Mouse (Mus musculus) gastrocnemius, postnatal 25 days (tissue): ENCODE measurements around the gene Mcu. TPM values are rescaled to one million over a fixed set of nuclear protein-coding genes. Genes with fewer than 3 reads are reported as not detected.

Experiments used
- DNase-seq: peaks from one replicate; pipeline ENCODE4 v3.0.0; 2022
- total RNA-seq, 2 experiments: library from RNA; stranded (reverse); gene quantifications; 1 replicate in 1 of 2; 2 replicates in 1 of 2; pipeline ENCODE4 v1.2.3; 2021

Mcu gene
- total RNA-seq, 2 experiments from 2014 or later, result 38.7 to 40.9 TPM

DNA sequence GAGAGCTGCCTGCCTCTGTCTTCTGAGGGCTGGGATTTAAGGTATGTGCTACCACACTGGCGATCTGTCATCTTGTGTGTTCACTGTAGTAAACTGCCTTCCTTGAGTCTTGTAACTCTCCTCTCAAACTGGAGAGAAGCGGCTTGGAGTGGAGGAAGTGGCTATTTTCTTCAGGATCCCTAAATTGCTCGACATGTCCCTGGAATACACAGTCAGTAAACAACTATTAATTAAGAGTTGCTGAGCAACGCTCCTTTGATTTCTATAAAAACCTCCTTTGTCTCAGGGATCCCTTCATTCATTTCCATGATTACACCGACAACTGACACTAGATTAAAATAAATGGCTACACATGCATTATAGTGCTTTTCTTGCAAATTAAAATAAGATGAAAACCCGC lies 78.4 kb downstream of the Mcu start:
- no peak for DNase-seq

DNA sequence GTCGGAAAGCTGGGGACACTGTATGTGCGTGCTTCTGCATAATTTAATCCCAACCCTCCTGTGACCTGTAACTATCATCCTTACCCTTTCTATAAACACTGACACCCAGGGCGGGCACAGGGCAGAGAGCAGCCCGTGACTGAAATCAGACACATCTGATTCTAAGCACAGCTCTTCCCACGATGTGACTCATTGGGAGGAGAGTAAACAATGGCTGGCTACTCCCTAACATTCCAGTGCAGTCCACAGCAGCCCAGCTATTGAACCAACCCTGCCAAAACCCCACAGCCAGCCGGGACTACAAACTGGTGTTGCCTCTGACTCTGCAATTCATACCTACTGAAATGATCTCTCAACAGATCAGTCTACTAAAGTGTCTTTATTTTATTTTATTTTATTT lies 78.9 kb downstream of the Mcu start:
- no peak for DNase-seq

GRCm38 (mm10) chr10:59532256-59532655 lies 84.2 kb downstream of the Mcu start:
- no peak for DNase-seq

DNA sequence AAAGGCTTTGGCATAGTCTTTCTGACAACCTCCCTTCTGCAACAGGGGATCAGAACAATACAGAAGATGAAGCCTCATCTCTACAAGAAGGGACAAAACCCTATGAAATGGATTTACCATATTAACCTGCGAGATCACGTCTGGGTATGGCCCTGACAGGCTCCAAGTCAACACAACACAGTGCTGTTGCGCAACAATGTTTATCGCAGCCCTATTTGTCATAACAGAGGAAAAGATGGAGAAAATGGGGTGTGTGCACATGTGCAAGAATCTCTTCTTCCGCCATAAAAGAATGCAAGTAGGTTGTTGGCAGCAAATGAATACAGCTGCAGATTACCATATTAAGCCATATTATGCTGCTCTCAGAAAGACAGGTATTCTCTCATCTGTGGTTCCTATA lies 88.7 kb downstream of the Mcu start:
- no peak for DNase-seq

- DNase-seq, result no peak
These were observed 89.2 kb downstream of the Mcu start for GRCm38 (mm10) chr10:59527311-59527710.

- DNase-seq, result no peak
These were observed 91.8 kb downstream of the Mcu start for GRCm38 (mm10) chr10:59524675-59525074.

DNA sequence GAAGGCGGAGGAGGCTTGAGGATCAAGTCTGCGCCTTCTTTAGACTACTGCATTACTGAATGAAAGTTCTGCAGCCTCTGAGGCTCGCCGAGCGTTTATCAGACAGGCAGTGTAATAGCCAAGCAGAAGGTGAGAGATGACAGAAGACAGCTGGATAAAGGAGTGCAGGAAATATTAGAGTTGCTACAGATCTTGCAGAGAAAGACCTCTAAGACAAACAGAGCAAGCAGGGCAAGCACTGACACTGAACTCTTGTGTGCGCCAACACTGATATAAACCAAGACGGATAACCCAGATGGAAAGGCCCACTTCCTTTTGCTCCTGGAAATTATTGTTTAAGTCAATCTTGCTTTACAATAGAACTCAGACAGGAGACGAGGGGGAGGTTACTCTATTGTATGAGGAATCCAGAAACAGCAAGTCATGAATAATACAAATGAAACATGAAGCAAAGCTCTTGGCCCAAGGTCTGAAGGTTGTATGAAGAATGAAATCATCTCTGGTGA lies 92.6 kb downstream of the Mcu start:
- DNase-seq, result no peak

- no peak for DNase-seq
These were observed 95.8 kb downstream of the Mcu start for GRCm38 (mm10) chr10:59520701-59521100.

DNA sequence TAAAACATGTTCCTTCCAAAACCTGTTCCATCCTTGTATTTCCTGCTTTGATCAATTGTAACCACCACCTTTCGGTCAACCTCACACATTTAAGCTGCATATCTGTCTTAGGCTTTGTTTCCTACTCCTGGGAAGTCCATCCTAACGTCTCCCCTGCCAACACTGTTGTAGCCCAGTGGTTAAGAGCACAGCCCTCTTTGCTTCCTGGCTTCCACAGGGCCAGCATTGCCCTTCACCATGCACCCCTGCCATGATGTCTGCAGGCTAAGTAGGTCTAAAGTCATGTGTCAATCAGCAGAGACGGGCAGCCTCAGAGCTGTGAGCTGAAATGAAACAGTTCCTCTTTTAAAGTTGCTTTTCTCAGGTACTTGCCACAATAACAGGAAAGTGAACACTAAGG lies 97.1 kb downstream of the Mcu start:
- no peak for DNase-seq

DNA sequence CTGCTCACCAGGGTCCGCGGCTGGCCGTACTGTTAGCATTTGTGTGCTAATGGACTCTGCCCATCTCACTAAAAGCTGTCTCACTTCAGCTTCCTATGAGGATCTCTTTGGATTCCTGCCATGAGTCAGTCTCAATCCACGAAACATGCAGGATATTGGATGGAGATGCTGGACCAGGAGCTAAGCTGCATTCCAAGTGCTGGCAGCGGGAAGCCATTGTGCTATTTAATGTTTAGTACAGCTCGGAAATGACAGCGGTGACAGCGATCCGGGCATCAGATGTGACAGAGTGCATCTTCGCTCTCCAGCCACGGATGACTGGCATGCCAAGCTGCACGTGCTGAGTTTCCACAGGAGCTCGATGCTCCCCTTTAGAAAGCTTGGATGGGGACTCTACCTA lies 99.3 kb downstream of the Mcu start:
- DNase-seq, result no peak

GRCm38 (mm10) chr10:59514739-59515464 lies 101.6 kb downstream of the Mcu start:
- no peak for DNase-seq

- no peak for DNase-seq
These were observed 104.3 kb downstream of the Mcu start for GRCm38 (mm10) chr10:59512173-59512572.

- DNase-seq, result no peak
These were observed 105.0 kb downstream of the Mcu start for GRCm38 (mm10) chr10:59511427-59511963.

GRCm38 (mm10) chr10:59510713-59511426 lies 105.6 kb downstream of the Mcu start:
- DNase-seq, result no peak

DNA sequence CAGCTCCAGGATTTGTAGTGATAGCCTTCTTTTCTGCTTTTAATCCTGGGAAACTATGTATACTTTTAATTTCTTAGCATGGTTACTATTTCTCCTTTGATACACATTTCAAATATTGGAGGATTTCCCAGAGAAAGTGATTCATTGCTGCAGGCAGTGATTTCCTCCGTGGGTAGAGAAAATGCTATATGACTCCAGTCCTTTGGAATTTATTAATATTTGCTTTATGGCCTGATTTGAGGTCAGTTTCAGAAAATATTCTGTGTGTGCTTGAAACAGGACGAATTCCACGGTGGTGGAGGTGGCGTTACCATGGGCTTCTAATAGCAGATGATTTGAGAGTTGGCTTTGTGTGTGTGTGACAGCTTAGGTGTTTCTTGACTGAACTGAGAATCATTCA lies 107.3 kb downstream of the Mcu start:
- DNase-seq, result no peak

DNA sequence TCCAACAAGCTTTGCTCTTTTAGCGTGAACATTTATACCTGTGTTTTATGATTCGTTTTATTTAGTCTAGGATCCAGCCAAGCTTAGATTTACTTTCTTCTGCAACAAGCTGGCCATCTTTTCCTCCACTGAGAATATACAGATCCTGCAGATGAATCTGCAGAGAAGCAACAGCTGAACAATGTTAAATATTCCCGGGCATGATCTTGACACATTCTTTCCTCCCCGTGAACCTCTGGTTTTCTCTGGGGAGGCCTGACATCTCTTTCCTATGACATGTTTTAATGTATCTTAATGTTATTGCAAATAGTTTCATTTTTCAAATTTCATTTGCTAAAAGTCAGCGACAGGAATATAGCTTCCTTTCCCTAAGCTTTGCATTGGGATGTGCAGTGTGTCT lies 109.8 kb downstream of the Mcu start:
- no peak for DNase-seq

DNA sequence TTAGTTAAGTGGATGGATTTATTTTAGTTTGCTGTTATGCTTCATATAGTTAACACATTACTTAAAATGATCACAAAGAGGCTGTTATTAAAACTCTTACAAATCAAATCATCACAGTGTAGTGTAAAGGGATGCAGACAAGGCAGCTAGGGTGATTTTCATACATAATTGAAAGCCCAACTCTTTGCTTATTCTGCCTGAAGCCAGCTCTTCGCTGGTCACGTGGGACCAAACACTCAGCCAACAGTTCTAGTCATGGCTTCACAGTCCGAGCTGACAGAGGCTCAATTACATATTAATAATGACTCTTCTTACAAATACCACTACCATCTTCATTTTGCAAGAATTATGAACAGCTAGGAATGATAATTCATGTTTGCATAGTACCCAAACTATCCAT lies 112.2 kb downstream of the Mcu start:
- DNase-seq, result no peak

DNA sequence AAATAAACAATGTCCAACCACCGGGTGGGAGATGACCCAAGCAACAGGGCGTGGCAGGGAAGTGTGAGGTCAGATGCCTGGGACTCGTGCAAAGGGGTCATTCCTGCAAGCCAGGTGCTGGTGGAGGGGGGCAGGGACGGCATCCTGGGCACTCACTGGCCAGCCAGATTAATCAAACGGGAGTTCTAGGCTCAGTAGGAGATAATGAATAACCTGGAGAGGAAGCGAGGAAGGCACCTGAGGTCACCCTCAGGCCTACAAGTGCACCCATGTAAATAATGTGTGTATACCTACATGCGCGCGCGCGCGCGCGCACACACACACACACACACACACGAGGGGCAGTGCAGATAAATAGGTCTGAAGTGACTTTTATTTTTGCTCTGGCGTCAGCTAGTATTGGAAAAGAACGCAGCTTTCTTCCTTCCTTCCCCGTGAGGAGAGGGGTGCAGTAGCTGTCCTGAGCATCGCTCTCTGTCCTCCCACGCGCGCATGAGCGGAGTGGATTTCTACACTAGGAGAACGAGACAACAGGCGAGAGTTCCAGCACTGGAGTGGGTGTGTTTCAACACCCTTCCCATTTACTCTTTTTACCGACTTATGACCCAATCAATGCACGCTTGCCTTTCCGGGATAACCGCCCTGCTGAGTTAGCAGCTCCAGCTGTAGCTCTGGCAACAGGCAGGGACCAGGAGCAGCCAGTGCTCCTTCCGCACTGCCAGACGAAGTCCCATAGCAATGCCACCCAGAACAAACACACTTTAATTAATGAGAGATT lies 112.9 kb downstream of the Mcu start:
- DNase-seq, result peak; percentile 53

GRCm38 (mm10) chr10:59502381-59502780 lies 114.1 kb downstream of the Mcu start:
- DNase-seq, result no peak

DNA sequence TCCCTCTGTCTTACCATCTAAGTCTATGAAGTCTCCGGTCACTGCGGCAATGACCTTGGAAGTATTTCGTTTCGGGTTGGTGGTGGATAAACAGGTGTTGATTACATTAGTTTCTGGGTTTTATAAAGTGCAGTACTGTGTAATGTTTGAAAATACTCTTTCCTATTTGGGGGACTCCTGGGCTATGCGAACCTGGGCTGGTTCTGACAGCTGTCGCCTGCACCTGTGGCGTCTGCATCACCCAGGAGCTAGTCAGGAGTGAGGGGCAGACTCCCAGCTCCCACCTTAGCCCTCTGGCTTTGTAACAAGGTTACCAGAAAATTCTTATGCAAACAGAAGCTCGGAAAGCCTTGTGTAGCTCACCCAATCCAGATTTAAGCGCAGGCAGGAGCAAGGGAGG lies 114.7 kb downstream of the Mcu start:
- DNase-seq, result no peak

DNA sequence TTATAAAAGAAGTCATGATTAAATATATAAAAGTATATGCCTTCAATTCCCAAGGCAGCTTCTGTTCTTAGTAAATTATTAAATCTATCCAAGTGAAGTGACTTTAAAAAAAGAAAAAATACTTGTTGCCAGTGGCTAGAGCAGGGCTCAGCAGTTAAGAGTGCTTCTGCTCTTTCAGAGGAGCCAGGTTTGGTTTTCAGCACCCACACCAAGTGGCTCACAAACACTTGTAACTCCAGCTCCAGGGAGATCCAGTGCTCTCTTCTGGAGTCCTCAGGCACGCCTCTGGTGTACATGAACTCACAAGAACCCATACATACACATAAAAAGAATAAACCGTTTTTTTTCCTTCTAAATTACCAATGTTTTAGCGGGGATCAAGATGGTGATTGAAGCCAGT lies 116.3 kb downstream of the Mcu start:
- no peak for DNase-seq

DNA sequence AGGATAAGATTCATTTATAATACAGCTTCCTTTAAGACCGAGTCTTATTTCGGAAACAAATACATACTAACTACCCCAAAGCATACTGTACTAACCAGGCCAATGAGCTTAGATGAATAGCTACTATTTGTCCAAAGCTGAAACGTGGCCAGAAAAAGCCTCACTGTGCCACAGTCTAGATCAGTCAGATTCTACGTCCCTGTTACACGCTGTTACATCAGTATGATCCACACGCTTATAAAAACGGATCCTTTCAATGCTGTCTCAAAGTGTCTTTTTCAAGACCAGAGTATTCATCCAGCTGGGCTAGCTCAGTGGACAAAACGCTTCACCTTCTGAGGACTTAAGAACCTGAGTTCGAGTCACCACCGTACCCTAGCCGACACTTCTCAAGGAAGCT lies 119.5 kb downstream of the Mcu start:
- no peak for DNase-seq

GRCm38 (mm10) chr10:59494917-59495316 lies 121.6 kb downstream of the Mcu start:
- no peak for DNase-seq
